Mouse (Mus musculus) heart, adult 2 months (tissue): ENCODE measurements around the gene Ahcyl1. TPM values are rescaled to one million over a fixed set of nuclear protein-coding genes. Genes with fewer than 3 reads are reported as not detected.
"Not testable (repeated sequence)": the region's sequence is repeated elsewhere in the genome, so short reads cannot be mapped to it uniquely, and the experiment has no call there.

ENCODE experiments used
- DNase-seq, 2 experiments: peaks; one replicate each; pipeline ENCODE4 v3.0.0; 2021
- H3K27ac ChIP-seq: fragments of 200-600 bp; 2 replicates; pipeline ENCODE4 v1.8.1; 2022
- H3K27me3 ChIP-seq: fragments of 200-500 bp; 2 replicates; pipeline ENCODE4 v1.6.1; 2012; ENCODE audit warnings: mild to moderate bottlenecking, low read length, inconsistent platforms, mixed read lengths; ENCODE audit not compliant: control insufficient read depth, insufficient read depth
- H3K36me3 ChIP-seq: fragments of 200-500 bp; 2 replicates; pipeline ENCODE4 v1.6.1; 2012; ENCODE audit warnings: low read length, inconsistent platforms; ENCODE audit not compliant: control insufficient read depth, insufficient read depth
- H3K4me1 ChIP-seq: fragments of 200-500 bp; 2 replicates; pipeline ENCODE4 v1.6.1; 2011; ENCODE audit warnings: low read length; ENCODE audit not compliant: control insufficient read depth, insufficient read depth
- H3K4me3 ChIP-seq: fragments of 200-600 bp; 2 replicates; pipeline ENCODE4 v1.8.1; 2022
- H3K79me2 ChIP-seq: fragments of 200-500 bp; replicated peaks from 2 replicates; pipeline ENCODE4 v1.6.1; 2012; ENCODE audit warnings: mild to moderate bottlenecking, inconsistent platforms, low read length, moderate library complexity, mixed read lengths; ENCODE audit not compliant: control insufficient read depth, insufficient read depth
- H3K9ac ChIP-seq: fragments of 200-500 bp; 2 replicates; pipeline ENCODE4 v1.6.1; 2012; ENCODE audit warnings: low read depth, mild to moderate bottlenecking, control low read depth, inconsistent platforms, low read length, mixed read lengths
- CTCF ChIP-seq: fragments of 200-600 bp; IDR thresholded peaks from 2 replicates; pipeline ENCODE4 v1.8.1; 2022; ENCODE audit warnings: antibody characterized with exemption, mild to moderate bottlenecking, moderate library complexity
- EP300 ChIP-seq: fragments of 200-500 bp; IDR thresholded peaks from 2 replicates; pipeline ENCODE4 v1.6.1; 2011; ENCODE audit warnings: low read depth, low read length, control low read depth; ENCODE audit not compliant: insufficient read depth
- POLR2A ChIP-seq: fragments of 200-500 bp; IDR thresholded peaks from 2 replicates; pipeline ENCODE4 v1.6.1; 2011; ENCODE audit warnings: mild to moderate bottlenecking, low read depth, low read length, control low read depth; ENCODE audit not compliant: insufficient read depth
- WGBS: fragments of 180-500 bp; shearing (Covaris S2); methylation state at CpG from one replicate; pipeline ENCODE4 v1.1.7; 2018; 5-methylcytosine and 5-hydroxymethylcytosine counted together
- intact Hi-C: fragments of 180-260 bp; cut with DNase I; formaldehyde crosslinking; loops from one replicate; pipeline ENCODE4 v1.15.1; 2025
- polyA plus RNA-seq: library from polyadenylated mRNA; depleted of rRNA; stranded (reverse); fragments of >200 nt; gene quantifications from 2 replicates; pipeline ENCODE4 v1.2.3, GENCODE M21; 2012
- total RNA-seq, 2 experiments: library from RNA; stranded (reverse); gene quantifications; 2 replicates each; pipeline ENCODE4 v1.2.3; 2021

The Ahcyl1 gene
- total and polyA plus RNA-seq, 3 experiments = 50.9 to 82.3 (median 76.5) TPM

- intact Hi-C loops = no loop called here
- no peak for TF ChIP-seq CTCF
- TF ChIP-seq POLR2A = no peak
- TF ChIP-seq EP300 = no peak
- H3K4me3 ChIP-seq = no peak overlapping the region
- no peak for DNase-seq
- no peaks in the 10 kb centered on the region for H3K79me2 ChIP-seq
- no peak overlapping the region for H3K9ac ChIP-seq
- no peaks in the 10 kb centered on the region for H3K36me3 ChIP-seq
- H3K4me1 ChIP-seq = no peaks in the 10 kb centered on the region
- no peak overlapping the region for H3K27ac ChIP-seq
- no peaks in the 10 kb centered on the region for H3K27me3 ChIP-seq
- WGBS = 94% methylated on average over 2 of the region's 2 CpGs
Observed at GRCm38 (mm10) chr3:107656151-107656550, 40.2 kb downstream of the Ahcyl1 start.

GRCm38 (mm10) chr3:107655491-107655890, 40.9 kb downstream of the Ahcyl1 start:
- TF ChIP-seq CTCF (no peak), POLR2A (no peak), EP300 (no peak)
- no peaks in the 10 kb centered on the region for H3K36me3 ChIP-seq
- H3K79me2 ChIP-seq = no peaks in the 10 kb centered on the region
- H3K27ac ChIP-seq = no peak overlapping the region
- DNase-seq = no peak
- WGBS = 63% methylated on average over 3 of the region's 3 CpGs
- intact Hi-C loops = no loop called here
- H3K4me1 ChIP-seq = no peaks in the 10 kb centered on the region
- no peak overlapping the region for H3K9ac ChIP-seq
- H3K4me3 ChIP-seq = no peak overlapping the region
- H3K27me3 ChIP-seq = no peaks in the 10 kb centered on the region

GRCm38 (mm10) chr3:107654861-107655260, 41.5 kb downstream of the Ahcyl1 start:
- Histone ChIP-seq H3K4me3 (no peak overlapping the region), H3K27me3 (no peaks in the 10 kb centered on the region), H3K4me1 (no peaks in the 10 kb centered on the region), H3K9ac (no peak overlapping the region), H3K79me2 (no peaks in the 10 kb centered on the region), H3K36me3 (no peaks in the 10 kb centered on the region), H3K27ac (no peak overlapping the region)
- no peak for DNase-seq
- 81% methylated on average over 3 of the region's 3 CpGs for WGBS
- TF ChIP-seq EP300 (no peak), POLR2A (no peak), CTCF (no peak)
- intact Hi-C loops = no loop called here

- H3K27me3 ChIP-seq = no peaks in the 10 kb centered on the region
- no peak overlapping the region for H3K9ac ChIP-seq
- H3K4me3 ChIP-seq = no peak overlapping the region
- WGBS = 94% methylated on average over 3 of the region's 3 CpGs
- H3K36me3 ChIP-seq = no peaks in the 10 kb centered on the region
- DNase-seq = no peak
- TF ChIP-seq CTCF = no peak
- TF ChIP-seq EP300 = no peak
- TF ChIP-seq POLR2A = no peak
- H3K27ac ChIP-seq = no peak overlapping the region
- no peaks in the 10 kb centered on the region for H3K79me2 ChIP-seq
- H3K4me1 ChIP-seq = no peaks in the 10 kb centered on the region
- intact Hi-C loops = no loop called here
Observed at GRCm38 (mm10) chr3:107652968-107653367, 43.4 kb downstream of the Ahcyl1 start.

GRCm38 (mm10) chr3:107650276-107650675, 46.1 kb downstream of the Ahcyl1 start:
- H3K36me3 ChIP-seq, H3K9ac ChIP-seq, H3K4me3 ChIP-seq, H3K27me3 ChIP-seq, H3K4me1 ChIP-seq, H3K27ac ChIP-seq, DNase-seq, intact Hi-C loops, H3K79me2 ChIP-seq: not testable (repeated sequence)
- WGBS = 54% methylated on average over 5 of the region's 5 CpGs

GRCm38 (mm10) chr3:107646947-107647346, 49.4 kb downstream of the Ahcyl1 start:
- intact Hi-C loops = no loop called here
- no peak overlapping the region for H3K9ac ChIP-seq
- WGBS = 28% methylated on average over 3 of the region's 3 CpGs
- no peaks in the 10 kb centered on the region for H3K36me3 ChIP-seq
- no peak for DNase-seq
- H3K27ac ChIP-seq = no peak overlapping the region
- TF ChIP-seq POLR2A = no peak
- no peak for TF ChIP-seq EP300
- TF ChIP-seq CTCF = no peak
- H3K4me1 ChIP-seq = no peaks in the 10 kb centered on the region
- no peaks in the 10 kb centered on the region for H3K79me2 ChIP-seq
- no peak overlapping the region for H3K4me3 ChIP-seq
- no peaks in the 10 kb centered on the region for H3K27me3 ChIP-seq
